ENCODE assay signal across 11 mouse cellular contexts in the genomic region with DNA sequence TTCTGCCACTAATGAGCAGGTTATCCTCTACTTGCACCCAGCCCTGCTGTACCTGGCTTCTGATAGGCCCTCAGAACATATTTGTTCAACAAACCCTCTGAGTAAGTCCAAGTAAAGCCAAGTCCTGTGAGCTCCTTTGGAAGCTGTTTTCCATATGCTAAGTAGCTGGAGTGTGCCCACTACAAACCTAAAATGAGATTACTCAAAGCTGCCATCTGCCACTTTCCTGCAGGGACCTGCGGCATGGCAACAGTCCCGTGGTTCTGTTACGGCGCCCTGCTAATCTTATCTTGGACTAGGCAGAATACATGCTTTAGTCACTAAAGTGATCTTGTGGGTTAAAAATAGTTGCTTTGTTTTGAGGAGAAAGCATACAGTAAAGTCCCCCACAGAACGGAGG. TPM values are rescaled to one million over a fixed set of nuclear protein-coding genes. Genes with fewer than 3 reads are reported as not detected.
DNase-seq lines count a peak whose midpoint lies in the region; ATAC-seq lines count a peak whose summit lies in the region.
"Had no signal": no experiment of that assay in that cellular context is flagged by ENCODE, and none has a peak within 500 bp of the region (broad histone marks: within the 10 kb centered on the region; RNA-seq: fewer than 3 reads in every experiment).

No protein-coding gene starts in this region.

- ATAC-seq in megakaryocyte-erythroid progenitor cell, adult 5-6 weeks (replicated peaks; ENCODE audit: low FRiP score, low TSS enrichment, poor library complexity, severe bottlenecking) = peak; percentile 83

- no peak overlapping the region for H3K4me3 ChIP-seq in heart, embryonic 10.5 days

- peaks cover 91% of the 10 kb centered on the region for H3K4me1 ChIP-seq in heart, embryonic 10.5 days

- H3K9me3 ChIP-seq in heart, embryonic 10.5 days = no peaks in the 10 kb centered on the region

- intact Hi-C loops in heart, postnatal 10 days (cut with DNase I) = loop anchor here (2.0 kb wide), 1 partner anchor 31 kb away; no protein-coding TSS in a partner anchor

- no peaks in the 10 kb centered on the region for H3K27me3 ChIP-seq in heart, embryonic 10.5 days (ENCODE audit: insufficient read depth, poor library complexity, severe bottlenecking)

- H3K36me3 ChIP-seq in heart, embryonic 10.5 days = no peaks in the 10 kb centered on the region

- DNase-seq in heart, embryonic 10.5 days (ENCODE audit: low spot score) = no peak
- DNase-seq in heart, postnatal 10 days = no peak
- peak; percentile 85 to 87 for DNase-seq in cerebellum, adult 18-20 months
- peak; percentile 37 for DNase-seq in layer of hippocampus, adult 9-10 months (ENCODE audit: low spot score)
- no peak for DNase-seq in adrenal gland, adult 18-20 months (ENCODE audit: low spot score in 2 of 2)
- no peak for DNase-seq in adrenal gland, postnatal 36 days
- DNase-seq in spleen, postnatal 14 days (ENCODE audit: low spot score in 2 of 2) = no peak
- DNase-seq: adrenal gland, adult 8-10 months; lung, postnatal 36 days; spleen, adult 18-20 months had no signal

- WGBS in heart, embryonic 10.5 days = 17% methylated on average over 5 of the region's 5 CpGs

- peak overlapping the region; percentile 72 for H3K27ac ChIP-seq in heart, embryonic 10.5 days

RNA-seq across cellular contexts. Expression of a gene that starts 32.4 kb away (rescaled TPM):
- polyA plus RNA-seq in heart, embryonic 10.5 days (2016; fragmentation: Nextera tagmentation; extraction: Ambion mirVana) = 7.5 and 11.6 TPM in 2 replicates
- 1 to 10 TPM; 6.6 to 7.4 TPM for total RNA-seq in heart, postnatal 10 days (2021)
- total RNA-seq in megakaryocyte-erythroid progenitor cell, adult 5-6 weeks (2014; fragmentation: Nextera tagmentation) = 14.1 and 25.6 TPM in 2 replicates
- 4.9 and 13.1 TPM in 2 replicates for total RNA-seq in megakaryocyte-erythroid progenitor cell, adult 5-6 weeks (2017)
- 10 to 100 TPM in 1 of 2 experiments, 1 to 10 TPM in 1; 7.6 to 14.6 TPM for total RNA-seq in adrenal gland, adult 18-20 months (2021)
- total RNA-seq in adrenal gland, postnatal 36 days (2021) = 10 to 100 TPM in 1 of 2 experiments, 1 to 10 TPM in 1; 6.9 to 18.7 TPM

Comparison
In these comparisons a context has a peak if more than half of its experiments do, and no peak if none do; other contexts are left out.
1. DNase-seq: peak in cerebellum, adult 18-20 months (2 of 2) and layer of hippocampus, adult 9-10 months (single experiment); none in heart, embryonic 10.5 days (single experiment), heart, postnatal 10 days (0 of 2), adrenal gland, adult 18-20 months (0 of 2), adrenal gland, postnatal 36 days (0 of 2) and spleen, postnatal 14 days (0 of 2).